8 mouse cellular contexts compared by ENCODE assay signal in genomic region chr6:48446256-48446655, GRCm38 (mm10). TPM values are rescaled to one million over a fixed set of nuclear protein-coding genes. Genes with fewer than 3 reads are reported as not detected.
DNase-seq lines count a peak whose midpoint lies in the region; ATAC-seq and TF ChIP-seq lines count a peak whose summit lies in the region.

No protein-coding gene starts in this region.

- peak in 1 of 2 experiments; percentile 49 for DNase-seq in cerebellum, adult 2 months
- DNase-seq in cerebellum, adult 8-10 months = no peak
- DNase-seq in liver, postnatal 0 days = no peak
- DNase-seq in cerebellum, adult 11 months = no peak
- DNase-seq in right cerebral cortex, adult 2 months (ENCODE audit: low spot score in 2 of 2) = no peak

- peaks cover 17% of the 10 kb centered on the region for H3K36me3 ChIP-seq in embryonic facial prominence, embryonic 13.5 days
- H3K36me3 ChIP-seq in hindbrain, embryonic 13.5 days = peaks cover 11% of the 10 kb centered on the region
- H3K36me3 ChIP-seq in liver, postnatal 0 days (replicated peaks; ENCODE audit: insufficient read depth, low read length) = peaks cover 5% of the 10 kb centered on the region; the same call in 1 of the 2 replicates

- H3K27me3 ChIP-seq in cerebellum, adult 2 months (ENCODE audit: control insufficient read depth, insufficient read depth, low read length) = no peaks in the 10 kb centered on the region
- no peaks in the 10 kb centered on the region for H3K27me3 ChIP-seq in embryonic facial prominence, embryonic 13.5 days
- 0 out of 2 replicates have a peak, but pooled peaks cover 2% of the 10 kb centered on the region for H3K27me3 ChIP-seq in hindbrain, embryonic 13.5 days
- H3K27me3 ChIP-seq in liver, postnatal 0 days (ENCODE audit: insufficient read depth, low read length) = 0 out of 2 replicates have a peak, but pooled peaks cover 4% of the 10 kb centered on the region

- peak overlapping the region; percentile 94 for H3K9ac ChIP-seq in embryonic facial prominence, embryonic 13.5 days
- peak overlapping the region; percentile 86 for H3K9ac ChIP-seq in hindbrain, embryonic 13.5 days
- H3K9ac ChIP-seq in liver, postnatal 0 days (replicated peaks) = no peak overlapping the region; the same call in 1 of the 2 replicates

- 14% methylated on average over 3 of the region's 3 CpGs for WGBS in cerebellum, adult 2 months
- 33% methylated on average over 3 of the region's 3 CpGs for WGBS in embryonic facial prominence, embryonic 13.5 days
- WGBS in hindbrain, embryonic 13.5 days = 35% methylated on average over 3 of the region's 3 CpGs
- WGBS in liver, postnatal 0 days (ENCODE audit: insufficient replicate concordance) = 47% methylated on average over 3 of the region's 3 CpGs

- H3K9me3 ChIP-seq in embryonic facial prominence, embryonic 13.5 days = no peaks in the 10 kb centered on the region
- H3K9me3 ChIP-seq in hindbrain, embryonic 13.5 days = no peaks in the 10 kb centered on the region
- H3K9me3 ChIP-seq in liver, postnatal 0 days (ENCODE audit: low read length) = no peaks in the 10 kb centered on the region

- no peak for TF ChIP-seq POLR2A in cerebellum, adult 2 months (IDR thresholded peaks at IDR 0.05; ENCODE audit: borderline replicate concordance, insufficient read depth, low read length)

- 0 out of 2 replicates have a peak, but pooled peaks cover 8% of the 10 kb centered on the region for H3K4me1 ChIP-seq in cerebellum, adult 2 months (ENCODE audit: control insufficient read depth, insufficient read depth, low read length)
- peaks cover 33% of the 10 kb centered on the region for H3K4me1 ChIP-seq in embryonic facial prominence, embryonic 13.5 days
- H3K4me1 ChIP-seq in hindbrain, embryonic 13.5 days (replicated peaks) = peaks cover 24% of the 10 kb centered on the region
- peaks cover 2% of the 10 kb centered on the region; the same call in 1 of the 2 replicates for H3K4me1 ChIP-seq in liver, postnatal 0 days (ENCODE audit: insufficient read depth)

- no peak for TF ChIP-seq EP300 in liver, postnatal 0 days (IDR thresholded peaks at IDR 0.05; ENCODE audit: low read depth)

- H3K4me2 ChIP-seq in embryonic facial prominence, embryonic 13.5 days = peak overlapping the region; percentile 75
- H3K4me2 ChIP-seq in hindbrain, embryonic 13.5 days = peak overlapping the region; percentile 90
- H3K4me2 ChIP-seq in liver, postnatal 0 days (ENCODE audit: low read depth, low read length) = peak overlapping the region; percentile 85

- peak overlapping the region; percentile 86 for H3K4me3 ChIP-seq in cerebellum, adult 2 months (replicated peaks; ENCODE audit: insufficient read depth, low read depth, low read length)
- H3K4me3 ChIP-seq in embryonic facial prominence, embryonic 13.5 days = peak overlapping the region; percentile 90
- H3K4me3 ChIP-seq in hindbrain, embryonic 13.5 days = peak overlapping the region; percentile 74
- H3K4me3 ChIP-seq in liver, postnatal 0 days (ENCODE audit: low read depth, low read length) = peak overlapping the region; percentile 63

- TF ChIP-seq CTCF in cerebellum, adult 2 months (IDR thresholded peaks at IDR 0.05; ENCODE audit: borderline replicate concordance, insufficient read depth, low read depth, low read length) = no peak
- TF ChIP-seq CTCF in liver, postnatal 0 days (IDR thresholded peaks at IDR 0.05; ENCODE audit: low read depth) = no peak

- ATAC-seq in embryonic facial prominence, embryonic 13.5 days (ENCODE audit: insufficient number of reproducible peaks, insufficient read depth, low FRiP score, low TSS enrichment, low read depth) = no peak
- no peak for ATAC-seq in hindbrain, embryonic 13.5 days (ENCODE audit: low FRiP score)
- no peak for ATAC-seq in liver, postnatal 0 days
- ATAC-seq in granulocyte monocyte progenitor cell, adult 5-6 weeks (replicated peaks; ENCODE audit: poor library complexity, severe bottlenecking) = no peak

- H3K27ac ChIP-seq in cerebellum, adult 2 months (ENCODE audit: insufficient read depth, low read length) = peak overlapping the region; percentile 52; the same call in 1 of the 2 replicates
- peak overlapping the region; percentile 96 for H3K27ac ChIP-seq in embryonic facial prominence, embryonic 13.5 days
- H3K27ac ChIP-seq in hindbrain, embryonic 13.5 days = peak overlapping the region; percentile 93
- H3K27ac ChIP-seq in liver, postnatal 0 days (ENCODE audit: low read depth) = peak overlapping the region; percentile 83; the same call in 1 of the 2 replicates

RNA-seq across cellular contexts. Expression of gene Zfp467, which starts 0.6 kb away (rescaled TPM):
- polyA plus RNA-seq in cerebellum, adult 2 months (2012; rRNA removed) = 80.4 and 93.2 TPM in 2 replicates
- polyA plus RNA-seq in embryonic facial prominence, embryonic 13.5 days (2015; fragmentation: Nextera tagmentation; extraction: Ambion mirVana) = 30.2 and 31.6 TPM in 2 replicates
- 22.0 and 22.5 TPM in 2 replicates for polyA plus RNA-seq in hindbrain, embryonic 13.5 days (2015; fragmentation: Nextera tagmentation; extraction: Ambion mirVana)
- polyA plus RNA-seq in liver, postnatal 0 days (2015; fragmentation: Nextera tagmentation; extraction: Ambion mirVana) = 4.9 TPM in 2 replicates
- total RNA-seq in granulocyte monocyte progenitor cell, adult 5-6 weeks (2014; fragmentation: Nextera tagmentation) = 3.0 and 6.3 TPM in 2 replicates
- total RNA-seq in granulocyte monocyte progenitor cell, adult 5-6 weeks (2017) = 0.57 and 3.1 TPM in 2 replicates

RNA-seq across cellular contexts. Expression of gene Sspo, which starts 1.8 kb away (rescaled TPM):
- 3.7 and 5.0 TPM in 2 replicates for polyA plus RNA-seq in cerebellum, adult 2 months (2012; rRNA removed)
- 0.25 and 0.46 TPM in 2 replicates for polyA plus RNA-seq in embryonic facial prominence, embryonic 13.5 days (2015; fragmentation: Nextera tagmentation; extraction: Ambion mirVana)
- polyA plus RNA-seq in hindbrain, embryonic 13.5 days (2015; fragmentation: Nextera tagmentation; extraction: Ambion mirVana) = 0.14 and 0.25 TPM in 2 replicates
- polyA plus RNA-seq in liver, postnatal 0 days (2015; fragmentation: Nextera tagmentation; extraction: Ambion mirVana) = 0.01 and 0.06 TPM in 2 replicates
- not detected in 2 replicates for total RNA-seq in granulocyte monocyte progenitor cell, adult 5-6 weeks (2014; fragmentation: Nextera tagmentation)
- total RNA-seq in granulocyte monocyte progenitor cell, adult 5-6 weeks (2017) = not detected in 2 replicates

RNA-seq across cellular contexts. Expression of gene Krba1, which starts 50.9 kb away (rescaled TPM):
- 50.6 and 55.3 TPM in 2 replicates for polyA plus RNA-seq in cerebellum, adult 2 months (2012; rRNA removed)
- 25.8 and 28.0 TPM in 2 replicates for polyA plus RNA-seq in embryonic facial prominence, embryonic 13.5 days (2015; fragmentation: Nextera tagmentation; extraction: Ambion mirVana)
- polyA plus RNA-seq in hindbrain, embryonic 13.5 days (2015; fragmentation: Nextera tagmentation; extraction: Ambion mirVana) = 25.4 and 28.3 TPM in 2 replicates
- 1.9 and 2.2 TPM in 2 replicates for polyA plus RNA-seq in liver, postnatal 0 days (2015; fragmentation: Nextera tagmentation; extraction: Ambion mirVana)
- 2.7 and 6.7 TPM in 2 replicates for total RNA-seq in granulocyte monocyte progenitor cell, adult 5-6 weeks (2014; fragmentation: Nextera tagmentation)
- total RNA-seq in granulocyte monocyte progenitor cell, adult 5-6 weeks (2017) = 0.98 and 1.8 TPM in 2 replicates
